ENCODE assay signal across 16 mouse cellular contexts in genomic region chr8:91124315-91124714, GRCm38 (mm10).
"Had no signal": no experiment of that assay in that cellular context is flagged by ENCODE, and none has a peak within 500 bp of the region (broad histone marks: within the 10 kb centered on the region; RNA-seq: fewer than 3 reads in every experiment).

No protein-coding gene starts in this region.

- H3K27ac ChIP-seq: hindbrain, postnatal 0 days; limb, embryonic 13.5 days; liver, embryonic 15.5 days; macrophage; midbrain, embryonic 15.5 days; neural tube, embryonic 12.5 days; stomach, embryonic 15.5 days had no signal

- H3K4me3 ChIP-seq: limb, embryonic 13.5 days; liver, embryonic 15.5 days; megakaryocyte, embryonic 14.5 days; midbrain, embryonic 15.5 days; neural tube, embryonic 12.5 days; stomach, embryonic 15.5 days had no signal

- H3K9me3 ChIP-seq: limb, embryonic 13.5 days; liver, embryonic 15.5 days; megakaryocyte, embryonic 14.5 days; midbrain, embryonic 15.5 days; neural tube, embryonic 12.5 days; stomach, embryonic 15.5 days had no signal

- ATAC-seq: hindbrain, postnatal 0 days; midbrain, embryonic 15.5 days had no signal

- DNase-seq: layer of hippocampus, adult 9-11 months; layer of hippocampus, postnatal 36 days; lung, adult 2 months; lung, postnatal 10 days; right cerebral cortex, postnatal 4 days; thymus, postnatal 4 days had no signal

- H3K4me1 ChIP-seq: limb, embryonic 13.5 days; liver, embryonic 15.5 days; midbrain, embryonic 15.5 days; neural tube, embryonic 12.5 days; stomach, embryonic 15.5 days had no signal

- H3K9ac ChIP-seq: limb, embryonic 13.5 days; liver, embryonic 15.5 days; midbrain, embryonic 15.5 days; neural tube, embryonic 12.5 days; stomach, embryonic 15.5 days had no signal

- H3K4me2 ChIP-seq: limb, embryonic 13.5 days; liver, embryonic 11.5 days; liver, embryonic 15.5 days; midbrain, embryonic 11.5 days; midbrain, embryonic 15.5 days; neural tube, embryonic 12.5 days; stomach, embryonic 15.5 days had no signal

- H3K27me3 ChIP-seq: limb, embryonic 13.5 days; liver, embryonic 15.5 days; megakaryocyte, embryonic 14.5 days; midbrain, embryonic 15.5 days; neural tube, embryonic 12.5 days; stomach, embryonic 15.5 days had no signal
